Mouse (Mus musculus): Measurements from ENCODE around the gene Ntn4. TPM values are rescaled to one million over a fixed set of nuclear protein-coding genes. Genes with fewer than 3 reads are reported as not detected.

The Ntn4 gene
- polyA plus RNA-seq (2015; fragmentation: Nextera tagmentation; extraction: Ambion mirVana), result 0.50 and 0.77 TPM in 2 replicates

DNA sequence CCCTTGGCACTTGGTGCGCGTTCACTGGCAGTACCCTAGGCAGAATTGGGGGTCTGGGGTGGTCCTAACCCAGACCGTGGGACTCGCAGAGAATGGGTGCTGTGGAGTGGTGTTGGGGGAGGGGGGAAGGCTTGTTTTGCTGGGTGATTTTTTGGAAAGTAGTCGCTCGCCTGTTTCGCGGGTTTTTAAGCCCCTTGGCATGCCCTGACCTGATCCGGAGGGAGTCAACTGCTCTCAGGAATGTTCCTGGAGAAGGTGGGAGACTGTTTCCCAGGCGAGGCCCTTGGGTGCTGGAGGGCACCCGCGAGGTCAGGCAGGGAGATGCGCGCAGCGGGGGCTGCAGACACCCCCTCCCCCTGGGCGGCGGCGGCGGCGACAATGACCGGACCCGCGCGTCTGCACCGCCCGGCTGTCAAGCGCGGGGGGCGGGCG lies at the start of gene Ntn4:
Ntn4 (plus strand) TSS at position 161 of the 432 bp plus-strand sequence.

Other genes starting within 250 kb of the Ntn4 start
- 71.2 and 79.1 TPM in 2 replicates for gene Lta4h, start 187.3 kb upstream of the Ntn4 start, polyA plus RNA-seq (2015; fragmentation: Nextera tagmentation; extraction: Ambion mirVana)
- 0.26 and 9.0 TPM in 2 replicates for gene Hal, start 151.9 kb upstream of the Ntn4 start, polyA plus RNA-seq (2015; fragmentation: Nextera tagmentation; extraction: Ambion mirVana)
- 0.13 TPM in 1 of 2 replicates, not detected in the other for gene Amdhd1, start 100.6 kb upstream of the Ntn4 start, polyA plus RNA-seq (2015; fragmentation: Nextera tagmentation; extraction: Ambion mirVana)
- gene Ccdc38, start 100.0 kb upstream of the Ntn4 start, polyA plus RNA-seq (2015; fragmentation: Nextera tagmentation; extraction: Ambion mirVana), result 0.12 and 0.15 TPM in 2 replicates
- 50.5 and 62.8 TPM in 2 replicates for gene Snrpf, start 51.0 kb upstream of the Ntn4 start, polyA plus RNA-seq (2015; fragmentation: Nextera tagmentation; extraction: Ambion mirVana)
- 0.36 and 0.43 TPM in 2 replicates for gene Usp44, start 190.9 kb downstream of the Ntn4 start, polyA plus RNA-seq (2015; fragmentation: Nextera tagmentation; extraction: Ambion mirVana)

All from skeletal muscle tissue, postnatal 0 days (tissue).